In genomic region chr2:170002594-170003504, GRCm38 (mm10) we compare ENCODE assay signal across 8 mouse cellular contexts.
DNase-seq lines count a peak whose midpoint lies in the region; ATAC-seq lines count a peak whose summit lies in the region.

No protein-coding gene starts in this region.

- H3K4me2 ChIP-seq in heart, embryonic 16.5 days (ENCODE audit: low read depth, low read length), result peak overlapping the region; percentile 13; the same call in 1 of the 2 replicates

- no peak overlapping the region for H3K4me3 ChIP-seq in heart, embryonic 16.5 days (ENCODE audit: low read length)
- H3K4me3 ChIP-seq in heart, embryonic 10.5 days, result no peak overlapping the region
- H3K4me3 ChIP-seq in midbrain, embryonic 10.5 days, result no peak overlapping the region

- intact Hi-C loops in gastrocnemius, postnatal 36 days (cut with DNase I), result no loop called here
- intact Hi-C loops in left cerebral cortex, postnatal 14 days (cut with DNase I), result no loop called here

- H3K9me3 ChIP-seq in heart, embryonic 16.5 days (replicated peaks; ENCODE audit: control insufficient read depth, low read length), result no peaks in the 10 kb centered on the region
- H3K9me3 ChIP-seq in heart, embryonic 10.5 days, result no peaks in the 10 kb centered on the region
- no peaks in the 10 kb centered on the region for H3K9me3 ChIP-seq in midbrain, embryonic 10.5 days (replicated peaks)

- no peaks in the 10 kb centered on the region for H3K27me3 ChIP-seq in heart, embryonic 16.5 days (ENCODE audit: control insufficient read depth, insufficient read depth, low read length)
- H3K27me3 ChIP-seq in heart, embryonic 10.5 days (ENCODE audit: insufficient read depth, poor library complexity, severe bottlenecking), result no peaks in the 10 kb centered on the region
- H3K27me3 ChIP-seq in midbrain, embryonic 10.5 days (ENCODE audit: low read depth, poor library complexity, severe bottlenecking), result no peaks in the 10 kb centered on the region

- H3K36me3 ChIP-seq in heart, embryonic 16.5 days (ENCODE audit: control insufficient read depth, insufficient read depth), result no peaks in the 10 kb centered on the region
- no peaks in the 10 kb centered on the region for H3K36me3 ChIP-seq in heart, embryonic 10.5 days
- no peaks in the 10 kb centered on the region for H3K36me3 ChIP-seq in midbrain, embryonic 10.5 days

- no peak for ATAC-seq in heart, embryonic 16.5 days (replicated peaks; ENCODE audit: extremely low read depth, insufficient read depth, low FRiP score)

- H3K9ac ChIP-seq in heart, embryonic 16.5 days (ENCODE audit: low read length), result no peak overlapping the region

- H3K4me1 ChIP-seq in heart, embryonic 16.5 days (ENCODE audit: control insufficient read depth, insufficient read depth, low read length), result peaks cover 3% of the 10 kb centered on the region; the same call in 1 of the 2 replicates
- peaks cover 14% of the 10 kb centered on the region; the same call in 1 of the 2 replicates for H3K4me1 ChIP-seq in heart, embryonic 10.5 days
- peaks cover 54% of the 10 kb centered on the region for H3K4me1 ChIP-seq in midbrain, embryonic 10.5 days

- H3K27ac ChIP-seq in heart, embryonic 16.5 days (ENCODE audit: low read length), result no peak overlapping the region
- no peak overlapping the region for H3K27ac ChIP-seq in heart, embryonic 10.5 days
- peak overlapping the region; percentile 57; the same call in 1 of the 2 replicates for H3K27ac ChIP-seq in midbrain, embryonic 10.5 days (replicated peaks)

- DNase-seq in heart, embryonic 10.5 days (ENCODE audit: low spot score), result no peak
- peak; percentile 38 for DNase-seq in cerebellum, adult 11-12 months
- DNase-seq in gastrocnemius, postnatal 36 days, result peak; percentile 44 to 69
- DNase-seq in left cerebral cortex, postnatal 14 days (ENCODE audit: low spot score in 2 of 2), result peak; percentile 24 to 29
- DNase-seq in midbrain, embryonic 10.5 days (ENCODE audit: low spot score), result peak; percentile 39
- DNase-seq in urinary bladder, postnatal 14 days (ENCODE audit: low spot score), result peak; percentile 58
- DNase-seq in adrenal gland, postnatal 4 days (ENCODE audit: low spot score in 2 of 2), result no peak

- 65% methylated on average over 25 of the region's 25 CpGs for WGBS in heart, embryonic 16.5 days
- 76% methylated on average over 25 of the region's 25 CpGs for WGBS in heart, embryonic 10.5 days
- WGBS in midbrain, embryonic 10.5 days, result 67% methylated on average over 25 of the region's 25 CpGs

Comparison
In these comparisons a context has a peak if more than half of its experiments do, and no peak if none do; other contexts are left out.
1. DNase-seq: peak in cerebellum, adult 11-12 months (single experiment), gastrocnemius, postnatal 36 days (2 of 2), left cerebral cortex, postnatal 14 days (2 of 2), midbrain, embryonic 10.5 days (single experiment) and urinary bladder, postnatal 14 days (single experiment); none in heart, embryonic 10.5 days (single experiment) and adrenal gland, postnatal 4 days (0 of 2).